Mouse (Mus musculus) layer of hippocampus, adult 6 months (tissue): Measurements from ENCODE around the gene Kif18a. TPM values are rescaled to one million over a fixed set of nuclear protein-coding genes. Genes with fewer than 3 reads are reported as not detected.

Experiments
- long read RNA-seq, 2 experiments: library from polyadenylated mRNA; unstranded; transcript quantifications; one replicate each; pipeline ENCODE4 v2.0.0; 2019 to 2020
- polyA plus RNA-seq: library from polyadenylated mRNA; unstranded; fragments of <200 nt; fragmentation: Nextera tagmentation; gene quantifications from 2 replicates; pipeline ENCODE4 v1.2.3, GENCODE M21; 2021

The Kif18a gene
- 0.57 and 0.64 TPM in 2 replicates for polyA plus RNA-seq
- long read RNA-seq, experiment 1, partial matches to known transcripts = 0 of 2 reads
- long read RNA-seq, experiment 1, other reads (novel, unspliced or antisense) = 1 of 2 reads
- long read RNA-seq, experiment 2, partial matches to known transcripts = 0 of 4 reads
- long read RNA-seq, experiment 2, other reads (novel, unspliced or antisense) = 1 of 4 reads

DNA sequence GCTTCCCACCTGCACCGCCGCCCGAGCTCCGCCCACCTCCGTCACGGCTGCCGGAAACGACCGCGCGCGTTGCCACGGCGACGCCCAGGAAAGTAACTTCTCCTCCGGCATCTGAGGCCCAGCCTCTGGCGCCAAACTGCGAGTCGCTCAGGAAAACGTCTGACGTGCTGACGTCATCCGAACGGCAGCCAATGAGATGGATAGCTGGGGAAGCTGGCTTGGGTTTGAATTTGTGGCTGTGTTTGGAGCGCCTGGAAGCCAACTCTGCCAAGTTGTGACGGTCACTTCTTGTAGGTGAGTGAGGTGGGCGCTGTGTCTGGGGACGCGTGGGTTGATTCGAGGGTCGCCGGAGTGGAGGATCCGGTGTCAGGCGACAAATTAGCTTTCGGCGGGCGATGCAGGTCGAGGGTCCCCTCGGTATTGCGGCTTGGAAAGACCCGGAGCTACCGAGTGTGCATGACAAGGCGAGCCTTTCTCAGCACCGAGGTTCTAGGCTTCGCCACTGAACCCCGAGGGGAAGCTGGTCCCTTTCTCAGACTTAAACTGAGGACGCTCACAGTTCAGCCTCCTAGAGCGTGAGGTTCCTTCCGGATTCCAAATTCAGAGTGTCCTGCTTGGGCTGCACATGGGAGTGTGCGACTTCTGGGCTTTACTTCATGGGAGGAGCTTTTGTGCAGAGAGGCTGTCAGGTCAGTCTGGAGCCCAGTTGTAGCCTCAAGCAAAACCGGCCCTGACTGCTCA is at the start of gene Kif18a, which contains the start of gene Mettl15:
Kif18a (plus strand) TSS at position 139 of the 741 bp plus-strand sequence.
Mettl15 (minus strand) TSS at position 149 of the 741 bp plus-strand sequence.

Other genes starting within 250 kb of the Kif18a start
- 11.7 and 12.3 TPM in 2 replicates for gene Mettl15, start within 50 bp of the Kif18a start, polyA plus RNA-seq